Mouse (Mus musculus) small intestine, adult 2 months (tissue): ENCODE data around the gene Pithd1. TPM values are rescaled to one million over a fixed set of nuclear protein-coding genes. Genes with fewer than 3 reads are reported as not detected.

Experiments used
- H3K27ac ChIP-seq: fragments of 200-500 bp; 2 replicates; pipeline ENCODE4 v1.5.1; 2012; ENCODE audit warnings: low read depth, low read length, control low read depth, inconsistent platforms; ENCODE audit not compliant: insufficient read depth
- H3K27me3 ChIP-seq: fragments of 200-500 bp; 2 replicates; pipeline ENCODE4 v1.6.1; 2012; ENCODE audit warnings: mild to moderate bottlenecking, moderate library complexity, low read length, inconsistent platforms; ENCODE audit not compliant: control insufficient read depth, insufficient read depth
- H3K36me3 ChIP-seq: fragments of 200-500 bp; 2 replicates; pipeline ENCODE4 v1.6.1; 2012; ENCODE audit warnings: mild to moderate bottlenecking, low read length, control low read depth, inconsistent platforms; ENCODE audit not compliant: control insufficient read depth, insufficient read depth
- H3K4me1 ChIP-seq: fragments of 200-500 bp; 2 replicates; pipeline ENCODE4 v1.6.1; 2012; ENCODE audit warnings: low read length, inconsistent platforms, mixed read lengths; ENCODE audit not compliant: control insufficient read depth, insufficient read depth, insufficient read length
- H3K4me3 ChIP-seq: fragments of 200-500 bp; 2 replicates; pipeline ENCODE4 v1.5.1; 2012; ENCODE audit warnings: low read depth, mild to moderate bottlenecking, control low read depth, inconsistent platforms, low read length, moderate library complexity
- CTCF ChIP-seq: fragments of 200-500 bp; IDR thresholded peaks from 2 replicates; pipeline ENCODE4 v1.5.1; 2012; ENCODE audit warnings: low read depth, mild to moderate bottlenecking, control low read depth, inconsistent platforms, low read length, moderate library complexity, mixed read lengths; ENCODE audit not compliant: insufficient replicate concordance, insufficient read length; ENCODE audit errors: extremely low read depth
- POLR2A ChIP-seq: fragments of 200-500 bp; IDR thresholded peaks from 2 replicates; pipeline ENCODE4 v1.6.1; 2012; ENCODE audit warnings: low read depth, mild to moderate bottlenecking, control low read depth, inconsistent platforms, low read length, moderate library complexity
- WGBS: fragments of 180-500 bp; shearing (Covaris S2); methylation state at CpG from one replicate; pipeline ENCODE4 v1.1.7; 2018; 5-methylcytosine and 5-hydroxymethylcytosine counted together
- polyA plus RNA-seq: library from polyadenylated mRNA; depleted of rRNA; stranded (reverse); fragments of >200 nt; gene quantifications from 2 replicates; pipeline ENCODE4 v1.2.3, GENCODE M21; 2012; rRNA removed

Pithd1 gene
- polyA plus RNA-seq, 1 experiment: 60.0 TPM

GRCm38 (mm10) chr4:135931832-135932231 lies 55.2 kb downstream of the Pithd1 start:
- Histone ChIP-seq H3K4me3 (no peak overlapping the region), H3K36me3 (peaks cover 66% of the 10 kb centered on the region), H3K27me3 (no peaks in the 10 kb centered on the region), H3K27ac (no peak overlapping the region), H3K4me1 (peaks cover 2% of the 10 kb centered on the region; the same call in 1 of the 2 replicates)
- peak; percentile 55; the same call in 1 of the 2 replicates for TF ChIP-seq CTCF
- TF ChIP-seq POLR2A: no peak
- 71% methylated on average over 5 of the region's 5 CpGs for WGBS

- TF ChIP-seq POLR2A (no peak), CTCF (no peak)
- H3K27ac ChIP-seq: no peak overlapping the region
- no peak overlapping the region for H3K4me3 ChIP-seq
- 88% methylated on average over 8 of the region's 8 CpGs for WGBS
- peaks cover 67% of the 10 kb centered on the region for H3K36me3 ChIP-seq
- H3K27me3 ChIP-seq: no peaks in the 10 kb centered on the region
- H3K4me1 ChIP-seq: peaks cover 2% of the 10 kb centered on the region; the same call in 1 of the 2 replicates
Measured at GRCm38 (mm10) chr4:135930239-135930638, 56.8 kb downstream of the Pithd1 start.

GRCm38 (mm10) chr4:135929828-135930227 lies 57.2 kb downstream of the Pithd1 start:
- 39% methylated on average over 9 of the region's 9 CpGs for WGBS
- Histone ChIP-seq H3K4me1 (peaks cover 2% of the 10 kb centered on the region; the same call in 1 of the 2 replicates), H3K4me3 (no peak overlapping the region), H3K27me3 (no peaks in the 10 kb centered on the region), H3K36me3 (peaks cover 64% of the 10 kb centered on the region), H3K27ac (peak overlapping the region; percentile 53; the same call in 1 of the 2 replicates)
- TF ChIP-seq CTCF (no peak), POLR2A (no peak)

DNA sequence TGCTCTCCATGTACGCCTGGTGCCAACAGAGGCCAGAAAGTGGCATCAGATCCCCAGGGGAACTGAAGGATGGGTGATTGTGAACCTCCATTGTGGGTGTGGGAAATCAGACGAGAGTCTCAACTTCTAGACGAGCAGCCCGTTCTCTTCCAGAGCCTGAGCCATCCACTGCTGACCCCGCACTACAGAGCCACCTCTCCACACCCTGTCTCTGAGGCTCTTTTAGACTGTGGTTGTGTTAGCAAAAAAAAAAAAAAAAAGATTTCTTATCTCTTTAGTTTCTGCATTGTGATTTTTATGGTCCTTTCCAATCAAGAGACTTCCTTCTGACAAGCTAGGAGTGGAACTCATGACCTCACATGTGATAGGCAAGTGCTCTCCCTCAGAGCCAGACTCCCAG lies 57.7 kb downstream of the Pithd1 start:
- Histone ChIP-seq H3K27ac (peak overlapping the region; percentile 53; the same call in 1 of the 2 replicates), H3K27me3 (no peaks in the 10 kb centered on the region), H3K4me1 (peaks cover 5% of the 10 kb centered on the region; the same call in 1 of the 2 replicates), H3K36me3 (peaks cover 61% of the 10 kb centered on the region), H3K4me3 (no peak overlapping the region)
- 49% methylated on average over 5 of the region's 5 CpGs for WGBS
- TF ChIP-seq POLR2A (no peak), CTCF (no peak)

DNA sequence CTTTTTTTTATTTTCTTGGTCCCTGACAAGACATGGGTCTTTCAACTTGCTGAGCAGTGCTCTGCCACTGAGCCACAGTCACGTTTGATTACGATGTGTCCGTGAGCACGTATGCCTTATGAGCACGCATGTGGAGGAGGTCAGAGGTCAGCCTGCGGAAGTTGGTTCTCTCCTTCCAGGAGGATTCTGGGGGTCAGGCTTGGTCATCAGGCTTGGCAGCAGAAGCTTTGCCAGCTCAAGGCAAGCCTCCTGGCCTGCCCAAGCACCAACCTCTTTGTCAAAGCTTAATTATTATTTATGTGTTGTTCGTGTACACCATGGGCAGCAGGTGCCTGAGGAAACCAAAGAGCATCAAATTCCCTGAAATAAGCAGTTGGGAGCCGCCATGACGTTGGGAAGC lies 58.7 kb downstream of the Pithd1 start:
- H3K36me3 ChIP-seq: peaks cover 56% of the 10 kb centered on the region
- no peaks in the 10 kb centered on the region for H3K27me3 ChIP-seq
- no peak overlapping the region for H3K27ac ChIP-seq
- no peak overlapping the region for H3K4me3 ChIP-seq
- peaks cover 9% of the 10 kb centered on the region; the same call in 1 of the 2 replicates for H3K4me1 ChIP-seq
- WGBS: 93% methylated on average over 9 of the region's 9 CpGs
- no peak for TF ChIP-seq CTCF
- no peak for TF ChIP-seq POLR2A

DNA sequence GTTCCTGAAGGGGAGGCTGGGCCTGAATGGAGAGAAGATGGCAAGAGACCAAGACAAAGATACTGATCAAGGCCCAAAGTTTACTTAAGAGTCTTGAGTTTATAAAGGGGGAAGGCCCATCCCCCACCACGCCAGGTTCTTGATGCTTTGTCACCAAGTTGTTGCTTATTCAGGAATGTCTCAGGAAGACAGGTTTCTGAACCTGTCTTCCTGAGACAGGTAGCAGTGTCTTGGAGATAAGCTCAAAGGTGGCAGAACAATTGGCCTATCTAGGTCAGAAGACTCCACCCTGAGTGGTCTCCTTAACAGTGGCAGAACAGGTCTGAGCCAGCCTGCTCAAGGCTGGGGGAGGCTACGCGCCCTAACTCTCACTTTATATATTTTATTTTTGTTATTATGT lies 60.2 kb downstream of the Pithd1 start:
- Histone ChIP-seq H3K4me1 (peaks cover 9% of the 10 kb centered on the region; the same call in 1 of the 2 replicates), H3K4me3 (no peak overlapping the region), H3K27ac (no peak overlapping the region), H3K27me3 (no peaks in the 10 kb centered on the region), H3K36me3 (peaks cover 51% of the 10 kb centered on the region)
- TF ChIP-seq POLR2A: no peak
- TF ChIP-seq CTCF: no peak
- WGBS: 90% methylated on average over 3 of the region's 3 CpGs

DNA sequence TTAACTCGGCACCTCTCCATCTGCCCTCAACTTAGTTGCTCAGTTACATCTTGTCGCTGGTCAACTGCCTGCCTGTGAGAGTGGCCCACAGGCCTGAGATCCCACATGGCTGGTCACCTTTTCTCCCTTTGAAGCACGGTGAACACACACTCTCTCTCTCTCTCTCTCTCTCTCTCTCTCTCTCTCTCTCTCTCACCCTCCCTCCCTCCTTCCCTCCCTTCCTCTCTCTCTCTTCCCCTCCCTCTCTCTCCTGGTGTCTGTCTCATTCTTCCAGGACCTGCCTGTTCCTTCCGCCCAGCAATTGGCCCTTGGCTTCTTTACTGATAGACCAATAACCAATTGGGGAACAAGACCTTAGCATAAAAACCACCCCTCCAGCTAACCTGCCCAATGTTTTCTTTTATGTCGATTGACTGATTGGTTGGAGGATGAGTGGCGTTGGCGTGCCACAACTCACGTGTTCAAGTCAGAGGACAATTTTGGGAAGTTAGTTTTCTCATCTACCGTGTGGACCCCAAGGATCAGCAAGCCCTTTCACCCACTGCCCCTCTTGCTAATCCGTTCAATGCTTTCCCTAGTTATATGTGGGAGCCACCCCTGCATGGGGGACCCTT lies 60.8 kb downstream of the Pithd1 start:
- H3K4me1 ChIP-seq: peaks cover 9% of the 10 kb centered on the region; the same call in 1 of the 2 replicates
- peaks cover 48% of the 10 kb centered on the region for H3K36me3 ChIP-seq
- no peak overlapping the region for H3K4me3 ChIP-seq
- TF ChIP-seq POLR2A (no peak), CTCF (no peak)
- H3K27ac ChIP-seq: no peak overlapping the region
- H3K27me3 ChIP-seq: no peaks in the 10 kb centered on the region
- 89% methylated on average over 10 of the region's 10 CpGs for WGBS

Other genes with a start within 250 kb of the Pithd1 start
- 0.56 and 1.1 TPM in 2 replicates for gene Myom3, start 227.5 kb downstream of the Pithd1 start, polyA plus RNA-seq
- gene Srsf10, start 131.5 kb downstream of the Pithd1 start, polyA plus RNA-seq: 29.5 and 48.2 TPM in 2 replicates
- gene Pnrc2, start 113.4 kb downstream of the Pithd1 start, polyA plus RNA-seq: 2.4 and 8.5 TPM in 2 replicates
- gene Cnr2, start 91.9 kb downstream of the Pithd1 start, polyA plus RNA-seq: 1.0 and 1.1 TPM in 2 replicates
- 62.8 and 108 TPM in 2 replicates for gene Fuca1, start 66.5 kb downstream of the Pithd1 start, polyA plus RNA-seq
- gene Hmgcl, start 40.8 kb downstream of the Pithd1 start, polyA plus RNA-seq: 50.3 and 76.6 TPM in 2 replicates
- gene Gale, start 23.5 kb downstream of the Pithd1 start, polyA plus RNA-seq: 116 and 163 TPM in 2 replicates
- gene Lypla2, start 14.6 kb downstream of the Pithd1 start, polyA plus RNA-seq: 79.6 and 166 TPM in 2 replicates
- 3.6 and 6.2 TPM in 2 replicates for gene Eloa, start 34.5 kb upstream of the Pithd1 start, polyA plus RNA-seq
- 176 and 224 TPM in 2 replicates for gene Rpl11, start 66.2 kb upstream of the Pithd1 start, polyA plus RNA-seq
- gene Id3, start 156.2 kb upstream of the Pithd1 start, polyA plus RNA-seq: 262 and 519 TPM in 2 replicates
- gene E2f2, start 185.1 kb upstream of the Pithd1 start, polyA plus RNA-seq: 7.5 and 11.5 TPM in 2 replicates
- gene Asap3, start 219.1 kb upstream of the Pithd1 start, polyA plus RNA-seq: 1.3 and 2.0 TPM in 2 replicates